Mouse (Mus musculus) hindbrain, embryonic 10.5 days (tissue): ENCODE measurements around the gene Cpeb4. TPM values are rescaled to one million over a fixed set of nuclear protein-coding genes. Genes with fewer than 3 reads are reported as not detected.

Experiments used
- DNase-seq: peaks from one replicate; pipeline ENCODE4 v3.0.0-alpha.2; 2017; ENCODE audit warnings: low spot score
- H3K27ac ChIP-seq: fragments of 300-500 bp; sonication (generic); 2 replicates; pipeline ENCODE4 v1.5.1; 2016; ENCODE audit warnings: mild to moderate bottlenecking, moderate library complexity
- H3K27me3 ChIP-seq: fragments of 300-500 bp; sonication (generic); 2 replicates; pipeline ENCODE4 v1.6.1; 2016; ENCODE audit warnings: mild to moderate bottlenecking; ENCODE audit not compliant: poor library complexity, insufficient read depth, severe bottlenecking
- H3K36me3 ChIP-seq: fragments of 300-500 bp; sonication (generic); 2 replicates; pipeline ENCODE4 v1.6.1; 2016; ENCODE audit warnings: mild to moderate bottlenecking, moderate library complexity
- H3K4me1 ChIP-seq: fragments of 300-500 bp; sonication (generic); replicated peaks from 2 replicates; pipeline ENCODE4 v1.6.1; 2016; ENCODE audit warnings: mild to moderate bottlenecking
- H3K4me3 ChIP-seq: fragments of 300-500 bp; sonication (generic); 2 replicates; pipeline ENCODE4 v1.5.1; 2016; ENCODE audit warnings: mild to moderate bottlenecking, moderate library complexity
- H3K9me3 ChIP-seq: fragments of 300-500 bp; sonication (generic); 2 replicates; pipeline ENCODE4 v1.6.1; 2016; ENCODE audit warnings: mild to moderate bottlenecking, moderate library complexity
- WGBS: fragments of 180-500 bp; shearing (Covaris S2); methylation state at CpG from one replicate; pipeline ENCODE4 v1.1.7; 2016; 5-methylcytosine and 5-hydroxymethylcytosine counted together
- polyA plus RNA-seq: library from polyadenylated mRNA; unstranded; fragments of >200 nt; fragmentation: Nextera tagmentation; extraction: Ambion mirVana; gene quantifications from 2 replicates; pipeline ENCODE4 v1.2.1, GENCODE M21; 2016

Cpeb4 gene
- polyA plus RNA-seq, 1 experiment from 2014 or later = 6.0 TPM

DNA sequence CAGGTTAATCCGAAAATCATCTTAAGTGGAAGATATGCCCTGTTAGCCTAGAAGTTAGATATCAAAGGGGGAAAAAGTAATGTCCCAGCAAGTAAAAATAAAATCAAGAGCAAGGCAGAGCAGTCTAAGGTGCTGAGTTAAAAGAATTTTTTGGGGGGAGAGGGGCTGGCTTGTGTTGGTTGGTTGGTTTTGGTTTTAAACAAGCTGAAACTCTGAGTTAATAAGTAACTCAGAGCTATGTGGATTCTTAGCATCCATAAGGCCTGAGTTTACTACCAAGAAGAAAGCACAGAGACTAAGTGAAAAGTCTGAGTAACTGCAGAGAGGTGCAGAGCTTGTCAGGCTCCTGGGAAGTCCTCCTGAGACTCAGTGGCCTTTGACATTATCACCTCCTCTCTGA, 16.2 kb downstream of the Cpeb4 start:
- Histone ChIP-seq H3K36me3 (0 out of 2 replicates have a peak, but pooled peaks cover 4% of the 10 kb centered on the region), H3K9me3 (no peaks in the 10 kb centered on the region), H3K27me3 (no peaks in the 10 kb centered on the region), H3K4me3 (no peak overlapping the region), H3K4me1 (no peaks in the 10 kb centered on the region), H3K27ac (no peak overlapping the region)
- 88% methylated on average over 1 of the region's 1 CpGs for WGBS
- no peak for DNase-seq

DNA sequence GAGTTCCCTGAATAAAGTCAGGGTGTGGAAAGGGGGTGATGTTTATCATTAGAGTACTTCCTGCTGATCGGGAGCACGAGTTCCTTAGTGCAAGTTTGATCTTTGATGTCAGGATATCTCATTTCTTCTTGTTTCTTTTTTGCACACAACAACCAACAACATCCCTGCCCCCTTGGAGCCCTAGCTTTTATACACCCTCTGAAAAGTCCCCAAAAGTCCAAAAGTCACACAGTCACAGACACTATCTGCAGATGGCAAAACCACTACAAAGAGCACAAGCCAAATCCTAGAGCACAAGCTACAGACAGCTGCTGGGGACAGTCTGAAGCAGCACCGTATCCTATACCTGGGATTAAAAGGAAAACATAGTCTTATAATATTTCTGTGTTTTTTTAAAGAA, 20.1 kb downstream of the Cpeb4 start:
- Histone ChIP-seq H3K9me3 (no peaks in the 10 kb centered on the region), H3K4me3 (no peak overlapping the region), H3K27me3 (no peaks in the 10 kb centered on the region), H3K4me1 (no peaks in the 10 kb centered on the region), H3K36me3 (0 out of 2 replicates have a peak, but pooled peaks cover 4% of the 10 kb centered on the region), H3K27ac (no peak overlapping the region)
- no peak for DNase-seq
- 67% methylated on average over 3 of the region's 3 CpGs for WGBS

DNA sequence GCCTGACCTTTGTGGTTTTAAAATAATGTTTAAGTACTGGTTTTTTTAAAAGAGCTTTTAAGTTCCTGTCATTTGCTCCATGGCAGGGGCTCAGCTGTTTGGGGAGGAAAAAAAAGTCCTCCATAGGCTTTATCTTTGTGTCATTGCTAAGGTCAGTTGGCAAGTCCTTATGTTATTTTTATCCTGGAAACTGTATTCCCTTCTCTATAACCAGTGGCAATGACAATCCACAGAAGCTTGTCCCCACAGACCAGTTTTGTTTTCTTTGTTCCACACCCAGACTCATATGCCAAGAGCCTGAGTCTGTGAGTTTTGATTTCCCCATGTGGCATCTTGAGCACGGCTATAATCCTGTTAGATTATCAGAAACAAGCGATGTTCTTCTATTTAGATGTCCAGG, 21.6 kb downstream of the Cpeb4 start:
- no peak for DNase-seq
- H3K27me3 ChIP-seq = no peaks in the 10 kb centered on the region
- H3K4me3 ChIP-seq = no peak overlapping the region
- 0 out of 2 replicates have a peak, but pooled peaks cover 4% of the 10 kb centered on the region for H3K36me3 ChIP-seq
- H3K27ac ChIP-seq = no peak overlapping the region
- WGBS = 89% methylated on average over 2 of the region's 2 CpGs
- no peaks in the 10 kb centered on the region for H3K9me3 ChIP-seq
- no peaks in the 10 kb centered on the region for H3K4me1 ChIP-seq

- WGBS = 80% methylated on average over 4 of the region's 4 CpGs
- no peaks in the 10 kb centered on the region for H3K9me3 ChIP-seq
- DNase-seq = no peak
- no peaks in the 10 kb centered on the region for H3K36me3 ChIP-seq
- no peaks in the 10 kb centered on the region for H3K4me1 ChIP-seq
- H3K4me3 ChIP-seq = no peak overlapping the region
- H3K27me3 ChIP-seq = no peaks in the 10 kb centered on the region
- H3K27ac ChIP-seq = no peak overlapping the region
Measured at GRCm38 (mm10) chr11:31896065-31896792, 24.2 kb downstream of the Cpeb4 start.

- H3K36me3 ChIP-seq = no peaks in the 10 kb centered on the region
- WGBS = 89% methylated on average over 3 of the region's 3 CpGs
- no peaks in the 10 kb centered on the region for H3K9me3 ChIP-seq
- no peak overlapping the region for H3K27ac ChIP-seq
- no peak overlapping the region for H3K4me3 ChIP-seq
- H3K4me1 ChIP-seq = no peaks in the 10 kb centered on the region
- DNase-seq = no peak
- no peaks in the 10 kb centered on the region for H3K27me3 ChIP-seq
Measured at GRCm38 (mm10) chr11:31896905-31897304, 24.9 kb downstream of the Cpeb4 start.

DNA sequence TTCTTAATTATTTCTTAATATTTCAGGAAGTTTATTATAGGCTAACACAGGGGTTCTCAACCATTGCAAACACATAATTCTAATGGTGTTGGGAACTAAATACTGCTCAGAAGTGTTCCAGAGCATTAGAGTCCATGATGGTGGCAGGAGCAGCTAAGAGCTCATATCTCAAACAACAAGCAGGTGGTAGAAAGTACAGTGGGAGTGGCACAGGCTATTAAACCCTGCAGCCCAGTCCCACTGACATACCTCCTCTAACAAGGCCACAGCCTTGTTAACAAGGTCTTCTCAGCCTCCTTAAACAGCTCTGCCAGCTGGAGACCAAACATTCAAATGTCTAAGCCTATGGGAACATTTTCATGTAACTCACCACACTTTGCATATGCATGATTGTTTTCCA, 27.2 kb downstream of the Cpeb4 start:
- Histone ChIP-seq H3K36me3 (no peaks in the 10 kb centered on the region), H3K27me3 (no peaks in the 10 kb centered on the region), H3K27ac (no peak overlapping the region), H3K4me1 (no peaks in the 10 kb centered on the region), H3K9me3 (no peaks in the 10 kb centered on the region), H3K4me3 (no peak overlapping the region)
- DNase-seq = no peak

DNA sequence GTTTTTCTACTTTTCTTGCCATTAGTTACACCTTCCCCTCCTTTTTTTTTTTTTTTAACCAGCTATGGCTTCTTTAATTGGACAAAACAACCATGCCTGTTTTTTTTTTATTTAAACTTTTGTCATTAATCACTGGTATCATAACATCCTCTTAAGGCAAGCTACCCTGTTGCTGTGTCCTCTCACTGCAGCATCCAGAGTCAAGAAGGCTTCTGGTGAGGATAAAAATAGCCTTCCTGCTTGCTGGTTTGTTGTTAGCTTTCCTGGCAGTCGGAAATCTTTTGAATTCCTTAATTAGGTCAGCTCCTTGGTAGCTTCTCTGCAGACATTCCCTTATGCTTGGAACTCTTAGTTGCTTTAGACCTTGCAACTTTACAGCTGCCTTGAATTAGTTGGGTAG, 28.7 kb downstream of the Cpeb4 start:
- H3K9me3 ChIP-seq = no peaks in the 10 kb centered on the region
- WGBS = 33% methylated on average over 1 of the region's 1 CpGs
- DNase-seq = no peak
- H3K36me3 ChIP-seq = no peaks in the 10 kb centered on the region
- H3K4me3 ChIP-seq = no peak overlapping the region
- H3K27ac ChIP-seq = no peak overlapping the region
- H3K27me3 ChIP-seq = no peaks in the 10 kb centered on the region
- H3K4me1 ChIP-seq = no peaks in the 10 kb centered on the region

- no peaks in the 10 kb centered on the region for H3K9me3 ChIP-seq
- DNase-seq = no peak
- 58% methylated on average over 1 of the region's 1 CpGs for WGBS
Measured at GRCm38 (mm10) chr11:31902251-31903001, 30.4 kb downstream of the Cpeb4 start.

GRCm38 (mm10) chr11:31906499-31906898, 34.5 kb downstream of the Cpeb4 start:
- Histone ChIP-seq H3K4me1 (no peaks in the 10 kb centered on the region), H3K4me3 (no peak overlapping the region), H3K9me3 (no peaks in the 10 kb centered on the region), H3K36me3 (no peaks in the 10 kb centered on the region), H3K27me3 (no peaks in the 10 kb centered on the region), H3K27ac (no peak overlapping the region)
- DNase-seq = no peak

More at GRCm38 (mm10) chr11:31902251-31903001, 30.4 kb downstream of the Cpeb4 start:
- H3K27me3 ChIP-seq = no peaks in the 10 kb centered on the region
- H3K36me3 ChIP-seq = no peaks in the 10 kb centered on the region
- H3K4me1 ChIP-seq = no peaks in the 10 kb centered on the region
- no peak overlapping the region for H3K4me3 ChIP-seq
- no peak overlapping the region for H3K27ac ChIP-seq

DNA sequence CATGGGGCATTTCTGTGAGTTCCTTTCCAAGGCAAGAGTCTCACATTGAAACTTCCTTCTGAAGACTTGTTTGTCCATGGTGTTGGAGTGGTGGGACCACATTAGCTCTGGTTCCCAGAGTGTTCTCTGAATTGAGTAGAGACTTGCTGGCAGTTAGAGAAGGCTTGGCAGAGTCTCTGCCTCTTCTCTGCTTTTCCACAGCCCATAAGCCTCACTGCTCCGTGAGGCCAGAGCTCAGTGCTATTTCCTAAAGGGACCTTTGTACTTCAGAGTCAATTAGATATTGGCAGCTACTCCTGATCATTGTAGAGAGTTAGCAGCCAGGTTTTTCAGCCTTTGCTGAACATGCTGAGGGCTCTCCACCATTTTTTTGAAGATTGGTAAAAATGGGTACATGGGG, 35.6 kb downstream of the Cpeb4 start:
- DNase-seq = no peak
- Histone ChIP-seq H3K27me3 (no peaks in the 10 kb centered on the region), H3K36me3 (no peaks in the 10 kb centered on the region), H3K4me1 (no peaks in the 10 kb centered on the region), H3K4me3 (no peak overlapping the region), H3K27ac (no peak overlapping the region), H3K9me3 (no peaks in the 10 kb centered on the region)
- WGBS = 77% methylated on average over 1 of the region's 1 CpGs

DNA sequence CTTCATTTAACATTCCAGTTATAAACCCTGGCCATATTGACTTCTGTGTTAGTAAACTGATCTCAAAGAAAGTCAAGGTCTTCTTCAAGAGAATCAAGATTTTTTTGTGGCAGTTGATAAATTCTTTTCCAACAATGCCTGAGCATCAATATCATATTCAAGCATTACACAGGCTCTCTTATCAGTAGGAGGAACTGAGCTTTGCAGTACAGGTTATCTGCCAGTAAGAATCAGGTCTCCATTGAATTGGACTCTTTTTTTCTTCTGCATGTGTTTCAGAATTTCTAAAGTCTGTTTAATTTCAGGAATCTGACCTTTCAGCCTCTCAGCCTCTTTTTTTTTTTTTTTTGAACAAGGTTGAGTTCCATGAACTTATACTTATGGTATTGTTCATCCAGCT, 40.9 kb downstream of the Cpeb4 start:
- Histone ChIP-seq H3K36me3 (no peaks in the 10 kb centered on the region), H3K27ac (no peak overlapping the region), H3K4me1 (peaks cover 4% of the 10 kb centered on the region; the same call in 1 of the 2 replicates), H3K4me3 (no peak overlapping the region), H3K9me3 (no peaks in the 10 kb centered on the region), H3K27me3 (no peaks in the 10 kb centered on the region)
- DNase-seq = no peak

GRCm38 (mm10) chr11:31917769-31918168, 45.8 kb downstream of the Cpeb4 start:
- 90% methylated on average over 1 of the region's 1 CpGs for WGBS
- Histone ChIP-seq H3K4me3 (no peak overlapping the region), H3K27me3 (no peaks in the 10 kb centered on the region), H3K4me1 (peaks cover 4% of the 10 kb centered on the region; the same call in 1 of the 2 replicates), H3K27ac (no peak overlapping the region), H3K9me3 (no peaks in the 10 kb centered on the region), H3K36me3 (peaks cover 9% of the 10 kb centered on the region)
- DNase-seq = no peak

DNA sequence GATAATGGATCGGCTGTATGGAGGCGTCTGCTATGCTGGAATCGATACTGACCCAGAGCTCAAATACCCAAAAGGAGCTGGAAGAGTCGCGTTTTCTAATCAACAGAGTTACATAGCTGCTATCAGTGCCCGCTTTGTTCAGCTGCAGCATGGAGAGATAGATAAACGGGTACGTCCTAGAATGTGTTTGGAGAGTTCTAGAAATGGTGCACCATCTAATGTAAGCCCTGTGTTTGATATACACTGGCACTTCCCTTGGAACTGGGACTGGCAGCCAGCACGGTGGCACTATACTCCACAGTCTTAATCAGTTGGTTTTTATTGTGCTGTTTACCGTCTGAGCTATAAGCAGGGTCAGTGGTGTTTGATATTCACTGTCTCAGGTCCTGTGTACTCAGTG, 58.0 kb downstream of the Cpeb4 start:
- Histone ChIP-seq H3K36me3 (peaks cover 58% of the 10 kb centered on the region), H3K4me3 (no peak overlapping the region), H3K9me3 (no peaks in the 10 kb centered on the region), H3K27me3 (no peaks in the 10 kb centered on the region), H3K4me1 (no peaks in the 10 kb centered on the region), H3K27ac (no peak overlapping the region)
- no peak for DNase-seq
- 94% methylated on average over 10 of the region's 10 CpGs for WGBS
